Mouse (Mus musculus) myocyte (in vitro differentiated cells): Measurements from ENCODE around the gene Uqcrfs1.

Source experiments
- CEBPB ChIP-seq: IDR thresholded peaks from 2 replicates; pipeline ENCODE4 v1.6.1; 2011; ENCODE audit warnings: mild to moderate bottlenecking, moderate library complexity; ENCODE audit not compliant: poor library complexity, insufficient read depth, severe bottlenecking
- E2F4 ChIP-seq: IDR thresholded peaks from one replicate; pipeline ENCODE4 v1.6.1; 2011; ENCODE audit warnings: mild to moderate bottlenecking, control low read depth, moderate library complexity; ENCODE audit not compliant: insufficient read depth
- MAX ChIP-seq: IDR thresholded peaks from one replicate; pipeline ENCODE4 v1.6.1; 2011; ENCODE audit warnings: low read depth, mild to moderate bottlenecking, control low read depth
- MYOD1 ChIP-seq, 3 experiments: IDR thresholded peaks; one replicate each; pipeline ENCODE4 v1.6.1; 2011; ENCODE audit warnings: control low read depth in 2 of 3, low read depth in 2 of 3, mild to moderate bottlenecking in 2 of 3, moderate library complexity in 1 of 3; ENCODE audit not compliant: insufficient read length in 2 of 3, control insufficient read depth in 1 of 3
- MYOG ChIP-seq, 3 experiments: IDR thresholded peaks; one replicate each; pipeline ENCODE4 v1.6.1; 2011; ENCODE audit warnings: control low read depth in 2 of 3, low read depth in 2 of 3, mild to moderate bottlenecking in 2 of 3; ENCODE audit not compliant: insufficient read length in 2 of 3, control insufficient read depth in 1 of 3, insufficient read depth in 1 of 3
- POLR2A ChIP-seq: IDR thresholded peaks from one replicate; pipeline ENCODE4 v1.6.1; 2011; ENCODE audit warnings: low read depth, mild to moderate bottlenecking, control low read depth, moderate library complexity; ENCODE audit not compliant: insufficient read length
- TCF12 ChIP-seq: IDR thresholded peaks from one replicate; pipeline ENCODE4 v1.6.1; 2011; ENCODE audit warnings: mild to moderate bottlenecking, control low read depth; ENCODE audit not compliant: poor library complexity, insufficient read depth, severe bottlenecking
- TCF3 ChIP-seq: IDR thresholded peaks from one replicate; pipeline ENCODE4 v1.6.1; 2011; ENCODE audit warnings: low read depth, control low read depth; ENCODE audit not compliant: insufficient read length
- USF1 ChIP-seq: IDR thresholded peaks from one replicate; pipeline ENCODE4 v1.6.1; 2011; ENCODE audit warnings: low read depth, mild to moderate bottlenecking, control low read depth, moderate library complexity

- TF ChIP-seq MYOD1 (IDR thresholded peaks at IDR 0.05; ENCODE audit: control insufficient read depth in 1 of 3, insufficient read length in 2 of 3, low read depth in 2 of 3): peak in 2 of 3 experiments; percentile 56 to 76
- TF ChIP-seq POLR2A: peak; percentile 90
- TF ChIP-seq MYOG (IDR thresholded peaks at IDR 0.05; ENCODE audit: control insufficient read depth in 1 of 3, insufficient read depth in 1 of 3, insufficient read length in 2 of 3, low read depth in 2 of 3): peak in 2 of 3 experiments; percentile 69 to 82
- no peak for TF ChIP-seq USF1
- no peak for TF ChIP-seq E2F4
- TF ChIP-seq TCF12: no peak
- no peak for TF ChIP-seq MAX
- TF ChIP-seq TCF3: no peak
- no peak for TF ChIP-seq CEBPB
Measured at GRCm38 (mm10) chr13:30544856-30545604, at the start of gene Uqcrfs1.
